In the genomic region with DNA sequence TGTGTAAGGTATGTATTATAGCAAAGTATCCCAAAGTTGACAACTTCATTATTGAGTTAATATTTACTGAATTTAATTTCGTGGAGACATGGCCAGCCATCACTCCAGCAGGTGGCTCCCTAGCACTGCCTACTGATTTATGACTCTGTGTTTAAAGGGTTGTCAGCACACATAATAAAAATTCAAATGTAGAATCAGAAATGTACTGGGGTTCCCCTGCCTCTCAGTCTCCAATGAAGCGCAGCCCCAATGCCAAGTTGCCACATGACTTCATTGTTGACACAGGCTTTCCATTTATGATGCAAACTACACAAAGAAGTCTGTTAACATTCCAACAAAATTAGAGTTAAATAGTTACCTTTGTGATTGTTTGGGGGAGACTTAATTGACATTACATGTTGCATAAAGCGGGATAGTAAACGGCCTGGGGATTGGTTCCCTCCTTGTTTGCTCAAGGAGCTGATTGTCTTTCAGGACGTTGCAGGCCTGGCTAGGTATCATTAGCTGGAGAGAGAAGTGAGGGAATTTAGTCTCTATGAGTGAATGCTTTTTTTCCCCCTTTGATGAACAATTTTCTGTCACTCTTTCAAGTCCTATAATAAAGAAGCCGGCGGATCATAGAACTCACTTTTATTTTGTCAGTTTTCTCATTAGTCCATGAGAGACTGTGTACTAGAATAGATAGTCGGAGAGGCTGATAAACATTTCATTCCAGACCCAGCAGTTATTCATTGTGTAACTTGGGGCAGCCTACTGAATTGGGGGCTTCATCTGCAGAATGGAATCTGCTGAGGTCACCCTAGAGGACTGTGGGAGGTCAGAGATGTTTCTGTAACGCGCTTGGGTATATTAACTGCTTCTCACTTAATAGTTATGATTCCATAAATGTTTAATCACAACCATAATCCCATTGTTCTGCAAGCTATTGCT, we compare ENCODE assay signal across 8 mouse cellular contexts.
DNase-seq lines count a peak whose midpoint lies in the region; ATAC-seq and TF ChIP-seq lines count a peak whose summit lies in the region.

No protein-coding gene starts in this region.

- H3K36me3 ChIP-seq in hindbrain, embryonic 15.5 days: no peaks in the 10 kb centered on the region

- no peaks in the 10 kb centered on the region for H3K9me3 ChIP-seq in hindbrain, embryonic 15.5 days

- peak; percentile 55; the same call in 1 of the 2 replicates for TF ChIP-seq CTCF in cerebellum, adult 2 months (IDR thresholded peaks at IDR 0.05; ENCODE audit: borderline replicate concordance, insufficient read depth, low read depth, low read length)

- no peak overlapping the region for H3K4me3 ChIP-seq in cerebellum, adult 2 months (replicated peaks; ENCODE audit: insufficient read depth, low read depth, low read length)
- no peak overlapping the region for H3K4me3 ChIP-seq in hindbrain, embryonic 15.5 days

- WGBS in cerebellum, adult 2 months: 50% methylated on average over 10 of the region's 10 CpGs
- 42% methylated on average over 10 of the region's 10 CpGs for WGBS in hindbrain, embryonic 15.5 days

- no peaks in the 10 kb centered on the region for H3K27me3 ChIP-seq in cerebellum, adult 2 months (ENCODE audit: control insufficient read depth, insufficient read depth, low read length)
- no peaks in the 10 kb centered on the region for H3K27me3 ChIP-seq in hindbrain, embryonic 15.5 days

- H3K4me2 ChIP-seq in hindbrain, embryonic 15.5 days: no peak overlapping the region

- intact Hi-C loops in left cerebral cortex, postnatal 4 days (cut with DNase I): loop anchor here (5.0 kb wide), 1 partner anchor 1808 kb away; the partner anchor contains the start of gene Car10

- H3K27ac ChIP-seq in cerebellum, adult 2 months (ENCODE audit: insufficient read depth, low read length): no peak overlapping the region
- H3K27ac ChIP-seq in hindbrain, embryonic 15.5 days (replicated peaks): no peak overlapping the region

- 0 out of 2 replicates have a peak, but pooled peaks have one; percentile 23 for ATAC-seq in hindbrain, embryonic 15.5 days (ENCODE audit: low FRiP score, low read depth)
- ATAC-seq in megakaryocyte progenitor cell, adult 5-6 weeks (replicated peaks; ENCODE audit: poor library complexity): no peak

- no peak overlapping the region for H3K9ac ChIP-seq in hindbrain, embryonic 15.5 days

- peak; percentile 6 to 10 for DNase-seq in cerebellum, adult 2 months
- no peak for DNase-seq in cerebellum, adult 9-11 months
- DNase-seq in ovary, postnatal 14 days (ENCODE audit: low spot score): peak; percentile 1
- DNase-seq in ovary, postnatal 10 days (ENCODE audit: low spot score): no peak
- DNase-seq in left cerebral cortex, postnatal 4 days: peak; percentile 45
- DNase-seq in spleen, postnatal 4 days (ENCODE audit: low spot score in 2 of 2): no peak

- no peak for TF ChIP-seq POLR2A in cerebellum, adult 2 months (IDR thresholded peaks at IDR 0.05; ENCODE audit: borderline replicate concordance, insufficient read depth, low read length)

- no peaks in the 10 kb centered on the region for H3K4me1 ChIP-seq in cerebellum, adult 2 months (ENCODE audit: control insufficient read depth, insufficient read depth, low read length)
- peaks cover 4% of the 10 kb centered on the region; the same call in 1 of the 2 replicates for H3K4me1 ChIP-seq in hindbrain, embryonic 15.5 days (replicated peaks)

Comparison
In these comparisons a context has a peak if more than half of its experiments do, and no peak if none do; other contexts are left out.
1. DNase-seq: peak in cerebellum, adult 2 months (2 of 2), ovary, postnatal 14 days (single experiment) and left cerebral cortex, postnatal 4 days (single experiment); none in cerebellum, adult 9-11 months (single experiment), ovary, postnatal 10 days (single experiment) and spleen, postnatal 4 days (0 of 2).